Mouse (Mus musculus) neural tube, embryonic 15.5 days (tissue): ENCODE measurements around the gene Cdcp1. TPM values are rescaled to one million over a fixed set of nuclear protein-coding genes. Genes with fewer than 3 reads are reported as not detected.
A peak's percentile ranks its signal among the peaks of the same experiment; 100 is the strongest.

ENCODE experiments used
- ATAC-seq: fragments of 200-750 bp; cut with Nextera tagmentation; 2 replicates; pipeline ENCODE4 v1.8.0; 2017; ENCODE audit warnings: mild to moderate bottlenecking, moderate TSS enrichment, moderate library complexity; ENCODE audit not compliant: low FRiP score
- H3K27ac ChIP-seq: fragments of 300-500 bp; sonication (generic); replicated peaks from 2 replicates; pipeline ENCODE4 v1.5.1; 2015; ENCODE audit warnings: mild to moderate bottlenecking, inconsistent platforms
- H3K27me3 ChIP-seq: fragments of 300-500 bp; sonication (generic); replicated peaks from 2 replicates; pipeline ENCODE4 v1.6.1; 2015; ENCODE audit warnings: inconsistent platforms
- H3K36me3 ChIP-seq: fragments of 300-500 bp; sonication (generic); 2 replicates; pipeline ENCODE4 v1.6.1; 2015; ENCODE audit warnings: inconsistent platforms
- H3K4me1 ChIP-seq: fragments of 300-500 bp; sonication (generic); 2 replicates; pipeline ENCODE4 v1.6.1; 2015; ENCODE audit warnings: inconsistent platforms
- H3K4me2 ChIP-seq: fragments of 300-500 bp; sonication (generic); 2 replicates; pipeline ENCODE4 v1.6.1; 2015; ENCODE audit warnings: inconsistent platforms, mild to moderate bottlenecking, moderate library complexity
- H3K4me3 ChIP-seq: fragments of 300-500 bp; sonication (generic); replicated peaks from 2 replicates; pipeline ENCODE4 v1.5.1; 2015; ENCODE audit warnings: mild to moderate bottlenecking, inconsistent platforms
- H3K9ac ChIP-seq: fragments of 300-500 bp; sonication (generic); replicated peaks from 2 replicates; pipeline ENCODE4 v1.6.1; 2015; ENCODE audit warnings: mild to moderate bottlenecking, inconsistent platforms
- H3K9me3 ChIP-seq: fragments of 300-500 bp; sonication (generic); replicated peaks from 2 replicates; pipeline ENCODE4 v1.6.1; 2016; ENCODE audit warnings: inconsistent platforms
- WGBS: fragments of 180-500 bp; shearing (Covaris S2); methylation state at CpG from one replicate; pipeline ENCODE4 v1.1.7; 2015; ENCODE audit warnings: mixed read lengths; 5-methylcytosine and 5-hydroxymethylcytosine counted together
- polyA plus RNA-seq: library from polyadenylated mRNA; unstranded; fragments of >200 nt; fragmentation: Nextera tagmentation; extraction: Ambion mirVana; gene quantifications from 2 replicates; pipeline ENCODE4 v1.2.1, GENCODE M21; 2015

Cdcp1 gene
- polyA plus RNA-seq, 1 experiment from 2014 or later = 0.19 TPM

GRCm38 (mm10) chr9:123240271-123240670 is 24.4 kb upstream of the Cdcp1 start:
- Histone ChIP-seq H3K27ac (no peak overlapping the region), H3K4me1 (peaks cover 5% of the 10 kb centered on the region; the same call in 1 of the 2 replicates), H3K36me3 (no peaks in the 10 kb centered on the region), H3K4me3 (no peak overlapping the region), H3K4me2 (no peak overlapping the region), H3K9me3 (no peaks in the 10 kb centered on the region), H3K9ac (no peak overlapping the region), H3K27me3 (no peaks in the 10 kb centered on the region)
- 95% methylated on average over 5 of the region's 5 CpGs for WGBS
- ATAC-seq = no peak

GRCm38 (mm10) chr9:123239651-123240050 is 23.8 kb upstream of the Cdcp1 start:
- H3K4me3 ChIP-seq = no peak overlapping the region
- no peak overlapping the region for H3K4me2 ChIP-seq
- no peaks in the 10 kb centered on the region for H3K36me3 ChIP-seq
- no peaks in the 10 kb centered on the region for H3K9me3 ChIP-seq
- ATAC-seq = no peak
- peaks cover 5% of the 10 kb centered on the region; the same call in 1 of the 2 replicates for H3K4me1 ChIP-seq
- H3K27ac ChIP-seq = no peak overlapping the region
- H3K27me3 ChIP-seq = no peaks in the 10 kb centered on the region
- H3K9ac ChIP-seq = no peak overlapping the region
- WGBS = 82% methylated on average over 2 of the region's 2 CpGs

GRCm38 (mm10) chr9:123238256-123239045 is 22.6 kb upstream of the Cdcp1 start:
- Histone ChIP-seq H3K9me3 (no peaks in the 10 kb centered on the region), H3K4me2 (no peak overlapping the region), H3K4me3 (no peak overlapping the region), H3K27me3 (no peaks in the 10 kb centered on the region), H3K36me3 (no peaks in the 10 kb centered on the region), H3K27ac (peak overlapping the region; percentile 30; the same call in 1 of the 2 replicates), H3K9ac (no peak overlapping the region), H3K4me1 (peaks cover 5% of the 10 kb centered on the region; the same call in 1 of the 2 replicates)
- ATAC-seq = no peak
- 42% methylated on average over 4 of the region's 4 CpGs for WGBS

GRCm38 (mm10) chr9:123237739-123238138 is 21.9 kb upstream of the Cdcp1 start:
- ATAC-seq = no peak
- peak overlapping the region; percentile 51; the same call in 1 of the 2 replicates for H3K27ac ChIP-seq

GRCm38 (mm10) chr9:123235621-123236020 is 19.8 kb upstream of the Cdcp1 start:
- H3K9ac ChIP-seq = no peak overlapping the region
- no peaks in the 10 kb centered on the region for H3K36me3 ChIP-seq
- no peak overlapping the region for H3K27ac ChIP-seq
- no peak overlapping the region for H3K4me2 ChIP-seq
- no peaks in the 10 kb centered on the region for H3K27me3 ChIP-seq
- ATAC-seq = no peak
- peaks cover 5% of the 10 kb centered on the region; the same call in 1 of the 2 replicates for H3K4me1 ChIP-seq
- H3K4me3 ChIP-seq = no peak overlapping the region
- H3K9me3 ChIP-seq = no peaks in the 10 kb centered on the region
- whole genome bisulfite sequencing = 69% methylated on average over 3 of the region's 3 CpGs

More at GRCm38 (mm10) chr9:123237739-123238138, 21.9 kb upstream of the Cdcp1 start:
- no peak overlapping the region for H3K9ac ChIP-seq
- no peak overlapping the region for H3K4me2 ChIP-seq
- H3K9me3 ChIP-seq = no peaks in the 10 kb centered on the region
- WGBS = 45% methylated on average over 2 of the region's 2 CpGs
- no peaks in the 10 kb centered on the region for H3K36me3 ChIP-seq
- H3K4me1 ChIP-seq = peaks cover 5% of the 10 kb centered on the region; the same call in 1 of the 2 replicates
- H3K4me3 ChIP-seq = no peak overlapping the region
- H3K27me3 ChIP-seq = no peaks in the 10 kb centered on the region

GRCm38 (mm10) chr9:123229826-123230225 is 14.0 kb upstream of the Cdcp1 start:
- no peaks in the 10 kb centered on the region for H3K4me1 ChIP-seq
- no peak overlapping the region for H3K9ac ChIP-seq
- no peak for ATAC-seq
- no peaks in the 10 kb centered on the region for H3K36me3 ChIP-seq
- no peak overlapping the region for H3K4me3 ChIP-seq
- 78% methylated on average over 4 of the region's 4 CpGs for WGBS
- no peak overlapping the region for H3K27ac ChIP-seq
- H3K9me3 ChIP-seq = no peaks in the 10 kb centered on the region
- no peak overlapping the region for H3K4me2 ChIP-seq
- no peaks in the 10 kb centered on the region for H3K27me3 ChIP-seq

- H3K4me3 ChIP-seq = no peak overlapping the region
- H3K9me3 ChIP-seq = no peaks in the 10 kb centered on the region
- no peaks in the 10 kb centered on the region for H3K4me1 ChIP-seq
- no peaks in the 10 kb centered on the region for H3K27me3 ChIP-seq
- H3K27ac ChIP-seq = no peak overlapping the region
- H3K9ac ChIP-seq = no peak overlapping the region
- no peak overlapping the region for H3K4me2 ChIP-seq
- no peak for ATAC-seq
- no peaks in the 10 kb centered on the region for H3K36me3 ChIP-seq
These were observed 12.8 kb upstream of the Cdcp1 start for GRCm38 (mm10) chr9:123228671-123229070.

GRCm38 (mm10) chr9:123227106-123227750 is 11.4 kb upstream of the Cdcp1 start:
- H3K27me3 ChIP-seq = no peaks in the 10 kb centered on the region
- no peak for ATAC-seq
- WGBS = 86% methylated on average over 3 of the region's 3 CpGs
- no peaks in the 10 kb centered on the region for H3K36me3 ChIP-seq
- no peaks in the 10 kb centered on the region for H3K9me3 ChIP-seq
- H3K4me1 ChIP-seq = no peaks in the 10 kb centered on the region
- H3K27ac ChIP-seq = no peak overlapping the region
- H3K9ac ChIP-seq = no peak overlapping the region
- H3K4me2 ChIP-seq = no peak overlapping the region
- no peak overlapping the region for H3K4me3 ChIP-seq

GRCm38 (mm10) chr9:123224863-123225431 is 9.1 kb upstream of the Cdcp1 start:
- H3K4me3 ChIP-seq = no peak overlapping the region
- no peaks in the 10 kb centered on the region for H3K27me3 ChIP-seq
- H3K9me3 ChIP-seq = no peaks in the 10 kb centered on the region
- no peak overlapping the region for H3K9ac ChIP-seq
- H3K4me1 ChIP-seq = no peaks in the 10 kb centered on the region
- ATAC-seq = no peak
- H3K4me2 ChIP-seq = no peak overlapping the region
- WGBS = 75% methylated on average over 2 of the region's 2 CpGs
- no peak overlapping the region for H3K27ac ChIP-seq
- no peaks in the 10 kb centered on the region for H3K36me3 ChIP-seq

- Histone ChIP-seq H3K27ac (no peak overlapping the region), H3K9me3 (no peaks in the 10 kb centered on the region), H3K36me3 (no peaks in the 10 kb centered on the region), H3K27me3 (peaks cover 18% of the 10 kb centered on the region), H3K4me2 (no peak overlapping the region), H3K4me3 (no peak overlapping the region), H3K9ac (no peak overlapping the region), H3K4me1 (peaks cover 9% of the 10 kb centered on the region)
- WGBS = 68% methylated on average over 5 of the region's 5 CpGs
- ATAC-seq = no peak
These were observed 4.0 kb upstream of the Cdcp1 start for GRCm38 (mm10) chr9:123219826-123220225.

- H3K36me3 ChIP-seq = no peaks in the 10 kb centered on the region
- WGBS = 83% methylated on average over 9 of the region's 9 CpGs
- no peak overlapping the region for H3K4me2 ChIP-seq
- H3K4me3 ChIP-seq = no peak overlapping the region
- H3K27me3 ChIP-seq = peaks cover 25% of the 10 kb centered on the region
- no peak overlapping the region for H3K9ac ChIP-seq
- H3K27ac ChIP-seq = no peak overlapping the region
- H3K4me1 ChIP-seq = peaks cover 9% of the 10 kb centered on the region
- ATAC-seq = no peak
- H3K9me3 ChIP-seq = no peaks in the 10 kb centered on the region
These were observed 2.5 kb downstream of the Cdcp1 start for GRCm38 (mm10) chr9:123213371-123213770.

GRCm38 (mm10) chr9:123207895-123208294 is 7.9 kb downstream of the Cdcp1 start:
- Histone ChIP-seq H3K4me3 (no peak overlapping the region), H3K27me3 (no peaks in the 10 kb centered on the region), H3K4me1 (no peaks in the 10 kb centered on the region), H3K4me2 (no peak overlapping the region), H3K36me3 (no peaks in the 10 kb centered on the region), H3K27ac (no peak overlapping the region), H3K9me3 (no peaks in the 10 kb centered on the region), H3K9ac (no peak overlapping the region)
- ATAC-seq = no peak
- WGBS = 95% methylated on average over 1 of the region's 1 CpGs
